Mouse (Mus musculus) B cell, adult 2 months (primary cell): ENCODE measurements around the gene Gm20604.

Experiments
- DNase-seq, 2 experiments: peaks; one replicate each; pipeline ENCODE4 v3.0.0; 2022

The Gm20604 gene

GRCm38 (mm10) chr12:102742056-102742455 lies 16.4 kb downstream of the Gm20604 start:
- no peak for DNase-seq

- peak; percentile 40 to 54 for DNase-seq
Observed at GRCm38 (mm10) chr12:102740285-102740684, 18.2 kb downstream of the Gm20604 start.

- no peak for DNase-seq
Observed at GRCm38 (mm10) chr12:102739096-102739495, 19.4 kb downstream of the Gm20604 start.

GRCm38 (mm10) chr12:102733381-102733780 lies 25.1 kb downstream of the Gm20604 start:
- peak; percentile 76 to 78 for DNase-seq

- DNase-seq: no peak
Observed at GRCm38 (mm10) chr12:102730798-102731619, 27.5 kb downstream of the Gm20604 start.

- DNase-seq: peak; percentile 34 to 38
Observed at GRCm38 (mm10) chr12:102729855-102730797, 28.3 kb downstream of the Gm20604 start.

GRCm38 (mm10) chr12:102725761-102726175 lies 32.7 kb downstream of the Gm20604 start:
- DNase-seq: no peak

- DNase-seq: no peak
Observed at GRCm38 (mm10) chr12:102725146-102725545, 33.3 kb downstream of the Gm20604 start.

GRCm38 (mm10) chr12:102723861-102724260 lies 34.6 kb downstream of the Gm20604 start:
- no peak for DNase-seq

- DNase-seq: no peak
Observed at GRCm38 (mm10) chr12:102722966-102723365, 35.5 kb downstream of the Gm20604 start.

GRCm38 (mm10) chr12:102722451-102722850 lies 36.0 kb downstream of the Gm20604 start:
- DNase-seq: no peak

- DNase-seq: peak; percentile 68 to 70
Observed at GRCm38 (mm10) chr12:102719552-102720315, 38.7 kb downstream of the Gm20604 start.

GRCm38 (mm10) chr12:102714654-102715395 lies 43.6 kb downstream of the Gm20604 start:
- no peak for DNase-seq

GRCm38 (mm10) chr12:102714116-102714515 lies 44.4 kb downstream of the Gm20604 start:
- DNase-seq: peak; percentile 33 to 46

GRCm38 (mm10) chr12:102713153-102713865 lies 45.2 kb downstream of the Gm20604 start:
- no peak for DNase-seq

- no peak for DNase-seq
Observed at GRCm38 (mm10) chr12:102710851-102711375, 47.6 kb downstream of the Gm20604 start.

GRCm38 (mm10) chr12:102709896-102710295 lies 48.6 kb downstream of the Gm20604 start:
- no peak for DNase-seq

GRCm38 (mm10) chr12:102708220-102708619 lies 50.3 kb downstream of the Gm20604 start:
- no peak for DNase-seq

- DNase-seq: no peak
Observed at GRCm38 (mm10) chr12:102706833-102707463, 51.5 kb downstream of the Gm20604 start.

GRCm38 (mm10) chr12:102705906-102706640 lies 52.4 kb downstream of the Gm20604 start:
- no peak for DNase-seq
